Mouse (Mus musculus): Measurements from ENCODE around the gene Zfhx3. TPM values are rescaled to one million over a fixed set of nuclear protein-coding genes. Genes with fewer than 3 reads are reported as not detected.

Gene Zfhx3
- polyA plus RNA-seq, 1 experiment from 2014 or later = 2.4 TPM

GRCm38 (mm10) chr8:108450847-108451246 lies 508.4 kb downstream of the Zfhx3 start:
- Histone ChIP-seq H3K4me2 (replicated peaks; ENCODE audit: low read depth) (no peak overlapping the region), H3K9me3 (ENCODE audit: control insufficient read depth) (no peaks in the 10 kb centered on the region), H3K9ac (ENCODE audit: low read depth, low read length) (no peak overlapping the region), H3K27ac (ENCODE audit: low read depth, low read length) (no peak overlapping the region), H3K27me3 (replicated peaks; ENCODE audit: control insufficient read depth, insufficient read depth, low read length) (no peaks in the 10 kb centered on the region), H3K36me3 (ENCODE audit: control insufficient read depth, insufficient read depth) (no peaks in the 10 kb centered on the region), H3K4me1 (replicated peaks; ENCODE audit: control insufficient read depth, insufficient read depth, low read length) (no peaks in the 10 kb centered on the region), H3K4me3 (ENCODE audit: low read depth, low read length) (no peak overlapping the region)
- no peak for TF ChIP-seq CTCF (IDR thresholded peaks at IDR 0.05; ENCODE audit: low read depth)
- ATAC-seq = no peak
- 39% methylated on average over 8 of the region's 8 CpGs for WGBS

DNA sequence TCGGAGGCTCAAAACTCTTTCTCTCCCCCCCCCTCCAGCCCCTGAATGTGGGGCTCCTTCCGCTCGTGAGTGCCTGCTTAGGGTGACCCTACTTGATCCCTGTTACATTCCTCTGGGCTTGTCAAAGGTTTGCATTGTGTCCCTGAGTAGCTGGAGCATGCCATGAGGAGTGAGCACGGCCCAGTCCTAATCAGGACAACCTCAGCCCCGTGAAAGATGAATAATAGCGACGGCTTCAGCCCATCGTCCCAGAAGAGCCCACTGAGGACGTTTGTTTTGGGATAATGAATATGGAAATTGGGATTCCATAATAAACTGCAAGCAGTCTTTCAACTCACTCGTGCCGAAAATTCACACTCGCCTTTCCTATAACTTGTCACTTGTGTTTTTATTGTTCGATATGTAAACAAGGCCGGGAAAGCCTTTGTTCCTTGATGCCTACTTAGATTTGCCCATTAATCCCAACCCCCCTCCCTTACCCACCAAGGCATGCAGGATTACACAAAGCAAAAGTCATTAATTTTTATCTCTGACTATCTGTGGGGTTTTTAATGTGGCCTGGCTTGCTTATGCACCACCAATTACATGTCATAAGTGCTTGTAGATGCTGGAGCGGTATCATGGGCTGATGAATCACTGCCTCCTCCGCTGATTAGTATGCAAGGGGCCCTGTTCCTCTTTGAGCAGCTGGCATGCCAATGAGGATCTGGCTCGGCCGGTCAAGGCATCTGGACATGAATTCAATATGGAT lies 512.3 kb downstream of the Zfhx3 start:
- no peak for TF ChIP-seq CTCF (IDR thresholded peaks at IDR 0.05; ENCODE audit: low read depth)
- ATAC-seq = no peak
- WGBS = 75% methylated on average over 18 of the region's 18 CpGs
- Histone ChIP-seq H3K9me3 (ENCODE audit: control insufficient read depth) (no peaks in the 10 kb centered on the region), H3K4me1 (replicated peaks; ENCODE audit: control insufficient read depth, insufficient read depth, low read length) (no peaks in the 10 kb centered on the region), H3K9ac (ENCODE audit: low read depth, low read length) (no peak overlapping the region), H3K4me3 (ENCODE audit: low read depth, low read length) (no peak overlapping the region), H3K27me3 (replicated peaks; ENCODE audit: control insufficient read depth, insufficient read depth, low read length) (no peaks in the 10 kb centered on the region), H3K36me3 (ENCODE audit: control insufficient read depth, insufficient read depth) (no peaks in the 10 kb centered on the region), H3K4me2 (replicated peaks; ENCODE audit: low read depth) (no peak overlapping the region), H3K27ac (ENCODE audit: low read depth, low read length) (no peak overlapping the region)

DNA sequence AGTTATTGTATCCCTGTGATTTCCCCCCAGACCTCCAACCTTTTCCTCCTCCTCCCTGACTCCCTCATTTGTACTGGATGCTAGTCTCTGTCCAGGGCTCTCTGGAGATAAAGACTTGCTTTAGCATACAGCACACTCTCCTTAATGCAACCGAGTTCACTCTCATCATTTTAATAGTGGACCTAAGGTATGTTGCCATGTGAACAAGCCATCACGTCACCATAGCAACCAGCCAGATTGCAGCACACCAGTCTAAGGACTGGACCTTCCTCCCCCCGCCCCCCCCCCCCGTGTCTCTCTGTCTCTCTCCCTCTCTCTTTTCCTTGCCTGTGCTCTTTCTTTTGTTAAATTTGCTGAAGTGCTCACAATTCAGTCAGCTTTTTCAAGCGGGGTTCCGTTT lies 524.2 kb downstream of the Zfhx3 start:
- no peaks in the 10 kb centered on the region for H3K9me3 ChIP-seq (ENCODE audit: control insufficient read depth)
- WGBS = 71% methylated on average over 6 of the region's 6 CpGs
- H3K36me3 ChIP-seq (ENCODE audit: control insufficient read depth, insufficient read depth) = no peaks in the 10 kb centered on the region
- TF ChIP-seq CTCF (IDR thresholded peaks at IDR 0.05; ENCODE audit: low read depth) = no peak
- no peaks in the 10 kb centered on the region for H3K27me3 ChIP-seq (replicated peaks; ENCODE audit: control insufficient read depth, insufficient read depth, low read length)
- H3K4me2 ChIP-seq (replicated peaks; ENCODE audit: low read depth) = no peak overlapping the region
- no peaks in the 10 kb centered on the region for H3K4me1 ChIP-seq (replicated peaks; ENCODE audit: control insufficient read depth, insufficient read depth, low read length)
- H3K27ac ChIP-seq (ENCODE audit: low read depth, low read length) = no peak overlapping the region
- no peak overlapping the region for H3K4me3 ChIP-seq (ENCODE audit: low read depth, low read length)
- ATAC-seq = no peak
- H3K9ac ChIP-seq (ENCODE audit: low read depth, low read length) = no peak overlapping the region

GRCm38 (mm10) chr8:108467172-108468035 lies 525.0 kb downstream of the Zfhx3 start:
- H3K9ac ChIP-seq (ENCODE audit: low read depth, low read length) = no peak overlapping the region
- H3K4me3 ChIP-seq (ENCODE audit: low read depth, low read length) = no peak overlapping the region
- whole genome bisulfite sequencing = 84% methylated on average over 19 of the region's 19 CpGs
- no peaks in the 10 kb centered on the region for H3K9me3 ChIP-seq (ENCODE audit: control insufficient read depth)
- no peaks in the 10 kb centered on the region for H3K36me3 ChIP-seq (ENCODE audit: control insufficient read depth, insufficient read depth)
- H3K27ac ChIP-seq (ENCODE audit: low read depth, low read length) = no peak overlapping the region
- TF ChIP-seq CTCF (IDR thresholded peaks at IDR 0.05; ENCODE audit: low read depth) = no peak
- H3K27me3 ChIP-seq (replicated peaks; ENCODE audit: control insufficient read depth, insufficient read depth, low read length) = no peaks in the 10 kb centered on the region
- H3K4me1 ChIP-seq (replicated peaks; ENCODE audit: control insufficient read depth, insufficient read depth, low read length) = no peaks in the 10 kb centered on the region
- no peak for ATAC-seq
- no peak overlapping the region for H3K4me2 ChIP-seq (replicated peaks; ENCODE audit: low read depth)

GRCm38 (mm10) chr8:108470269-108470668 lies 527.8 kb downstream of the Zfhx3 start:
- ATAC-seq = no peak
- TF ChIP-seq CTCF (IDR thresholded peaks at IDR 0.05; ENCODE audit: low read depth) = peak; percentile 38; the same call in 1 of the 2 replicates
- H3K27ac ChIP-seq (ENCODE audit: low read depth, low read length) = no peak overlapping the region
- no peak overlapping the region for H3K4me2 ChIP-seq (replicated peaks; ENCODE audit: low read depth)
- no peaks in the 10 kb centered on the region for H3K27me3 ChIP-seq (replicated peaks; ENCODE audit: control insufficient read depth, insufficient read depth, low read length)
- H3K36me3 ChIP-seq (ENCODE audit: control insufficient read depth, insufficient read depth) = no peaks in the 10 kb centered on the region
- no peak overlapping the region for H3K4me3 ChIP-seq (ENCODE audit: low read depth, low read length)
- 98% methylated on average over 3 of the region's 3 CpGs for WGBS
- H3K4me1 ChIP-seq (replicated peaks; ENCODE audit: control insufficient read depth, insufficient read depth, low read length) = no peaks in the 10 kb centered on the region
- no peak overlapping the region for H3K9ac ChIP-seq (ENCODE audit: low read depth, low read length)
- no peaks in the 10 kb centered on the region for H3K9me3 ChIP-seq (ENCODE audit: control insufficient read depth)

- Histone ChIP-seq H3K4me3 (ENCODE audit: low read depth, low read length) (no peak overlapping the region), H3K4me1 (replicated peaks; ENCODE audit: control insufficient read depth, insufficient read depth, low read length) (no peaks in the 10 kb centered on the region), H3K4me2 (replicated peaks; ENCODE audit: low read depth) (no peak overlapping the region), H3K27me3 (replicated peaks; ENCODE audit: control insufficient read depth, insufficient read depth, low read length) (no peaks in the 10 kb centered on the region), H3K9me3 (ENCODE audit: control insufficient read depth) (no peaks in the 10 kb centered on the region), H3K36me3 (ENCODE audit: control insufficient read depth, insufficient read depth) (no peaks in the 10 kb centered on the region), H3K27ac (ENCODE audit: low read depth, low read length) (no peak overlapping the region), H3K9ac (ENCODE audit: low read depth, low read length) (no peak overlapping the region)
- 0 out of 2 replicates have a peak, but pooled peaks have one; percentile 5 for TF ChIP-seq CTCF (IDR thresholded peaks at IDR 0.05; ENCODE audit: low read depth)
- no peak for ATAC-seq
- WGBS = 57% methylated on average over 10 of the region's 10 CpGs
These were observed 532.1 kb downstream of the Zfhx3 start for GRCm38 (mm10) chr8:108474556-108474955.

Data from intestine, postnatal 0 days (tissue).